Mouse (Mus musculus) naive thymus-derived CD4-positive, alpha-beta T cell, adult 2 months (primary cell): ENCODE results near the gene Gzmc.
A peak's percentile ranks its signal among the peaks of the same experiment; 100 is the strongest.
"Not testable (repeated sequence)": the region's sequence is repeated elsewhere in the genome, so short reads cannot be mapped to it uniquely, and the experiment has no call there.

Experiments
- DNase-seq: peaks from one replicate; pipeline ENCODE4 v3.0.0-alpha.2; 2011; ENCODE audit warnings: low read depth

Gzmc gene

DNA sequence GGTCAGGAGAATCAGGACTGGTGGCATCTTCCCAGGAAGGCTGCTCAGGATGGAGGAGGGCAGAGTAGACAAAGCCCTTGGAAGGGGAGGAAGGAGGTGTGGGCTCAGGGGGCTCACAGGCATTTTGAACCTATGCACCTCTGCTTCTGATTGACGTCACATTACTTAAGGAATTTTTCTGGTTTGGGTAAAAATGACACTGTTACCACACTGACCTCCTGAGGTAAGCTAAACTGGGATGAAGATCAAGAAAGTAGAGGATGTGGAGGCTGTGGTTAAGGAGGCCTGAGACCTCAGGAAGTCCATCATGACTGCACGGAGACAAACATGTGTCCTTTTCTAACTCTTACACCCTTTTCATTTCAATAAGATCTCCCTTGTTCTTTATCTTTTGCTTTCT is at the start of gene Gzmc:
Gene Gzmc, minus strand, starts transcription at position 101 of the 400 bp plus-strand sequence.
- no peak for DNase-seq

DNA sequence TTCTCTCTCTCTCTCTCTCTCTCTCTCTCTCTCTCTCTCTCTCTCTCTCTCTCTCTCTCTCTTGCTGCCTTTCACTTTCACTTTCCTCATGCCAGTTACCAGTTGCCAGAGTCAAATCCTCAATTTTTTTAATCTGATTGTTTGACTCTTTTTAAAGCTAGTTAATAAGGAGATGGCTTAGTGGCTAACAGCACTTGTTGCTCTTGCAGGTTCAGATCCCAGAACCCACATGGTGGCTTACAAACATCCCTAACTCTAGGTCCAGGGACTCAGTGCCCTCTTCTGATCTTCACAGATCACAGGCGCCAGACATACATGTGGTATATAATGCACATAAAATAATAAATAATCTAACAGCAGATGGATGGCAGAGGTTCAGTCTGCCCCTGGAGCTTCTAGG is 49.4 kb upstream of the Gzmc start:
- DNase-seq, result peak; percentile 56

DNA sequence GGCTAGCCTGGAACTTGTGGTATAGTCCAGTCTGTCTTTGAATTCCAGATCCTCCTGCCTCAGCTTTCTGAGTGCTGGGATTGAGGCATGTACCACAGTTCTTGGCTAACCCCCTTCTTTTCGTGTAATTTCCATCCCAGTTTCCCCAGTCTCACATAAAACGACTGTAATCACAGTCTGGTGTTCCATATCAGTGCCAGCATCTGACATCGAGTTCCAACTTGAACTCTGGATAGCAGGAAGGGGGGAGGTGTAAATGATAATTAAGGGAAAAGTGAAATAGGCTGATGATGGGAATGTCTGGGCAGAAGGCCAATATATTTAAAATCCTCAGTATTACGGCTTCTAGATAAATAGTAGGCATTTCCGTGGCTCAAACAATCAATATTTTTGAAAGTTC is 46.6 kb upstream of the Gzmc start:
- DNase-seq, result no peak

DNA sequence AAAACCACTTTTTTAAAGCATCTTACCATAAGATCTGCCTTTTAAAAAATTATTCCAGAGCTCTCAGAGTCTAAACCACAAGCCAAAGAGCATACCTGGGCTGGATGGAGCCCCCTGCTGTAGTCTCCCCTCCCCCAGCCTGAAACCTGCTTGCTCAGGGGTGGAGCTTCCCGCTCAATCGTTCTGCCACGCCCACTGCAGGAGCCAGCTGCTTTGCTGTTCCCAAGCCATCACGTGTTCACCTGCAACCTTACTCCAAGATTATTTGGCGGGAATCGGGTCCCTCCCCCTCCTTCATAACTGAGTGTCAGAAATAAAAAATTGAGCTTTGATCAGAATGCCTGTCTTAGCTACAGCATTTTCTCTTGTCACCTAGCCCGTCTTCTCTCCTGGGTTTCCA is 44.2 kb upstream of the Gzmc start:
- not testable (repeated sequence) for DNase-seq

DNA sequence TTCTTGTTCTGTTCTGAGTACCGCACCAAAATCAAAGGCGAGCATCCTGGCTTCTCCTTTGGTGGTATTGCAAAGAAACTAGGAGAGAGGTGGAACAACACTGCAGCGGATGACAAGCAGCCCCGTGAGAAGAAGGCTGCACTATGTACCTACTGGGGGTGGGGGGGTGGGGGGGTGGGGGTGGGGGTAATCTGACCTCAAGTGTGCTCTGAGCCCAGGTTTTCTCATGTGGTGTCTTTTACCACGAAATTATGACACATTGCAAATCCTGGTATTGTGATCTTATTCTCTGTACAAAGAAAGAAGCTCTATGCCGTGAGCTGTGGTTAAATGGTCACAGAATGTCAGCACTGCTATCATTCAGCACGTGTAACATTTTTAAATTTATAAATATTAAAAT is 41.6 kb upstream of the Gzmc start:
- DNase-seq, result not testable (repeated sequence)

DNA sequence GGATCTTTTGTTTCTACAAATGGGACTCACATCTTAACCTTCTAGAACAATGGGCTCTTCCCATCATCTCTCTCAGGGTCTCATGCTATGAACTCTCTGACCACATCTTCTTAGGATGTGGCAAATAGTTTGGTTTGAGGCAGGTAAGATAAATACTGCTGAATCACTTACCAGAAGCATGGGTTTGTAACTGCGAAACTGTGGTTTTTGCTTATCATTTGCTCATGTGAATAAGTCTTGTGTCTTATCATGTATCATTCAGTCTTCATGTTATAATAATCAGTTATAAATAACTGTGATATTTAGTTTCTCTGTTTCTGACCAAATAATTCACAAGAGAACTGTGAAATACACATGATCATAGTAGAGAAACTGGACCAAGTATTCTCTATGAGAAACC is 31.7 kb upstream of the Gzmc start:
- no peak for DNase-seq

DNA sequence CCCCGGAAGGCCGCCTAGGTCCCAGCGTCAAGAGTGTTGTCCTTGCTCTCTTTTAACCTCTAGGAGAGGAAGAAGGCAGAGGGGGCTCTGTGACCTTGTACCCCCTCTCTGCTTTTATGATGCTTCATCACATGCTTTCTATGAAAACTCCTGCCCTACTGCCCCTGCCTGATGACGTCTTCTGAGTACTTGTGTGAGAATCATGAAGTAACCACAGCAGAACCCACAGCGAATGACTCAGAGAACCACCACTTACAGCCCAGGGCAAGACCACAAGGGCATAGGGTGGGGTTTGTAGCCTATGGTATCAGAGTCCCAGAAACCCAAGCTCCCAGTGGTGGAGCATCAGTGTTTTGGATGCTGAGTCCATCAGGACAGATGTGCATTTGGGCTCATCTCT is 27.7 kb upstream of the Gzmc start, which contains the start of gene Gzmb:
Gene Gzmb, minus strand, starts transcription at position 108 of the 400 bp plus-strand sequence.
- no peak for DNase-seq

DNA sequence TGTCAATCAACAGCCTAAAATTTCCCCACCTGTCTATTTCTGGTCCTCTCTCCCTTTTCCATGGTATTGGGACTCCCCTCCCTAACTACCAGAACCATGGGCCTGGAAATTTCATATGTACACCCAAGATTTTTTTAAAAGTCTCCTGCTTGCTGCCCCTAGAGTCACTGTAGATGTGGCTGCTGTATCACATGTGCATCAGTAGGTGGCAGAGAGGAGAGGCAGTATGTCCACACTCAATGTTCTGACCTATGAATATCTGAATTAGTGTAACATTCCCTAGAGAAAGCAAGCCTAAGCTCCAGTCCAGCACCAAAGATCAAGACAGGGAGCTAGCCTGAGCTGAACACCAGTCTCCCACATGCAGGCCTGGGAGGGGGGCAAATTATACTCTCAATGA is 6.0 kb upstream of the Gzmc start:
- DNase-seq, result peak; percentile 63

DNA sequence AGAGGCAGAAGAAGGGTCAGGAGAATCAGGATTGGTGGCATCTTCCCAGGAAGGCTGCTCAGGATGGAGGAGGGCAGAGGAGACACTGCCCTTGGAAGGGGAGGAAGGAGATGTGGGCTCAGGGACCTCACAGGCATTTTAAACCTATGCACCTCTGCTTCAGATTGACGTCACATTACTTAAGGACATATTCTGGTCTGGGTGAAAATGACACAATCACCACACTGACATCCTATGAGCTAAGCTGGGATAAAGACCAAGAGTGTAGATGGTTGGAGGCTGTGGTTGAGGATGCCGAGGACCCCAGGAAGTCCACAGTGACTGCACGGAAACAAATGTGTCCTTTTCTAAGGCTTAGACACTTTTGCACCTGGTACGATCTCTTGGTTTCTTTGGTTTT is 23.1 kb downstream of the Gzmc start, which contains the start of gene Gzmf:
Gene Gzmf, minus strand, starts transcription at position 101 of the 400 bp plus-strand sequence.
- DNase-seq, result no peak

DNA sequence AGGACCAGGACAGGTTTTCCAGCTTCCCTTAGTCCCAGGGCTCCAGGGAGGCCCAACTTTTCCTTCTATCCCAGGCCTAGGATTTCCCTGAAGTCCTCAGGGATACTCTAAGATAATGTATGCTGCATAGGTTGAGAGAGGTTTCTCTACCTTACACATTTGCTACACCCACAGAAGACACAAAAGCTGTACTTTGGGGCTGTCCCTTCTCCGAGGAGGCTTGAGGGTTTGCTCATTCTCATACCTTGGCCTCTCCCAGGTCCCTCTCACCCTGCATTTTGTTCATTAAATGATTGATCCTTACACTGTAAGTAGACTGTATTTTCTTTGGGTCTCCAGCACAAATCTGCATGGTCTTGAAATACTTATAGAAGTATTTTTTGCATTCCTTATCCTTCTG is 28.8 kb downstream of the Gzmc start:
- peak; percentile 16 for DNase-seq

DNA sequence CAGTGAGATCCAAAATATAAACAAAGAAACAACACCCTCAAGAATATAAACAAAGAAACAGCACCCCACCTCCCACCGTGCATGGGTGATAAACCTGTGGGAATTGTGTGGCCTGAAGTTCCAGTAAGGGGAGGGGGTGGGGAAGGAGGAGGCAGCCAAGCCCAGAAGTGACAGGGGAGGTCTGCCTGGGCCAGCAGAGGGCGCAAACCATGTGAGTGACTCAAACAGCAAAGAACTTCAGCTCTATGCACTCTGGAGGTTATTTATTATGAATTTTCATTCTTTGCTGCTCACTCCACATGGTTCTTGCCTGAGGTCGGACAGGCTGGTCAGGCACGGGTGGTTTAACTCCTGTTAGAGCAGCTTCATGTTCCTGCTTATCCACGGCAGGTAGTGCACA is 29.4 kb downstream of the Gzmc start:
- DNase-seq, result peak; percentile 84

DNA sequence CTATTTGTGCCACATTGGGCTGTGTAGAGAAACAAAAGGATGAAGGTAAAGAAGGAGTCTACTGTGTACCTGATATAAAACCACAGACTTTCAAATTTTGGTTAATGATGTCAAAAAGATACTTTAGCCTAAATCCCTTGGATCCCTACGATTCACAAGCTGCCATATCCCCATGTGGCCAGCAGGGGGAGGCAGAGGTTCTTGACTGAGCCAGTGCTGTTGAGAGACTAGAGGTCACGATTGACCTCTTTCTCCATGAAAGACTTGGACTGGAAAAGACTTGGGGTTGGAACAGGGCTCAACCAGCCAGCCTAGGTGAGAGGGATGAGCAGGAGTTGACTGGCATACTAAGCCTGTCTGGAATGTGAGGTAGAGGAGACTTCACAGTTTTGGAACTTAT is 30.5 kb downstream of the Gzmc start:
- DNase-seq, result peak; percentile 86

DNA sequence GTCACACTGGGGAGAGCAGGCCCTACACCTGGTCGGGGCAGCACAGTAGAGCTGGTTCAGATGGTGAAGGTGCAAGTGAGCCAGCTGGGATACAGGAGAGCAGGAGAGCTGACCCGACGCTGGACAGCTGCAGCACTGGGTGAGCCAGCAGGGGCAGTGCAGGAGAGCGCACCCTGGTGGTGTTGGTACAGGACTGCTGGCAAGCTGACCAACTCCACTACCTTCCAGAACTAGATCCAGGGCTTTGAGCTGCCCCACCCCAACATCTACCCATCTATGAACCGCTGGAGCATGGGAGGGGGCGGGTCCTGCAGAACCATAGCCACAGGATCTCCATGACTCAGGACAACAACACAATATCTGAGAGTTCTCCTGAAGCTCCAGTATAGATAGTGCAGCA is 47.5 kb downstream of the Gzmc start:
- DNase-seq, result no peak

DNA sequence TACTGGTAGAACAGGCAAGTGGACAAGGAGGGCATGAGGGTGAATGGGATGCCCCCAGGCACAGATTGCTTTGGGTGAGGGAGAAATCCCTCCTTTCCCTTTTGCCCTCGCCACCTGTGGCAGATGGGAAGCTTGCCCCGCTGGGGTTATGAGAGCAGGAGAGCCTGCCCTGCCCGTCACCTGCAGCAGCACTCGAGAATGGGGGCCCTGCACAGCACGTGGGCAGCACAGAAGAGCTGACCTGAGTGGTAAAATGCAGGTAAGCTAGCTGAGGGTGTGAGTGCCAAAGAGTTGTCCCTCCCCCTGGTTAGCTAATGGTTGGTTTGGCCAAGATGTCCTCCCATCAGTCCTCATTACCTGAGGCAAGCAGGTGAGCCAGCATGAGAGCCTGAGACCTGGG is 47.9 kb downstream of the Gzmc start:
- no peak for DNase-seq
